Mouse (Mus musculus): ENCODE measurements at regions not wholly inside any gene's neighbourhood (a gene's known extent, or its start where the extent isn't known, plus 50 kb on each side); places are given as distances from the start of the nearest gene placed in this dataset.

GRCm38 (mm10) chr11:44142996-44143395 lies 242.0 kb upstream of the Adra1b start:
- ATAC-seq (ENCODE audit: extremely low read depth, insufficient number of reproducible peaks, low FRiP score, poor library complexity, severe bottlenecking), result no peak

GRCm38 (mm10) chr11:44144477-44144876 lies 243.5 kb upstream of the Adra1b start:
- ATAC-seq (ENCODE audit: extremely low read depth, insufficient number of reproducible peaks, low FRiP score, poor library complexity, severe bottlenecking), result no peak

- no peak for ATAC-seq (ENCODE audit: extremely low read depth, insufficient number of reproducible peaks, low FRiP score, poor library complexity, severe bottlenecking)
Measured at GRCm38 (mm10) chr11:44146419-44146818, 245.4 kb upstream of the Adra1b start.

GRCm38 (mm10) chr11:44153576-44153975 lies 246.3 kb upstream of the Il12b start:
- ATAC-seq (ENCODE audit: extremely low read depth, insufficient number of reproducible peaks, low FRiP score, poor library complexity, severe bottlenecking), result no peak

GRCm38 (mm10) chr11:44155591-44155990 lies 244.3 kb upstream of the Il12b start:
- ATAC-seq (ENCODE audit: extremely low read depth, insufficient number of reproducible peaks, low FRiP score, poor library complexity, severe bottlenecking), result no peak

- ATAC-seq (ENCODE audit: extremely low read depth, insufficient number of reproducible peaks, low FRiP score, poor library complexity, severe bottlenecking), result no peak
Measured at GRCm38 (mm10) chr11:44156081-44156480, 243.8 kb upstream of the Il12b start.

GRCm38 (mm10) chr11:44156490-44157345 lies 243.1 kb upstream of the Il12b start:
- no peak for ATAC-seq (ENCODE audit: extremely low read depth, insufficient number of reproducible peaks, low FRiP score, poor library complexity, severe bottlenecking)

GRCm38 (mm10) chr11:44158236-44158635 lies 241.6 kb upstream of the Il12b start:
- ATAC-seq (ENCODE audit: extremely low read depth, insufficient number of reproducible peaks, low FRiP score, poor library complexity, severe bottlenecking), result no peak

- ATAC-seq (ENCODE audit: extremely low read depth, insufficient number of reproducible peaks, low FRiP score, poor library complexity, severe bottlenecking), result no peak
Measured at GRCm38 (mm10) chr11:44161734-44162418, 238.0 kb upstream of the Il12b start.

- ATAC-seq (ENCODE audit: extremely low read depth, insufficient number of reproducible peaks, low FRiP score, poor library complexity, severe bottlenecking), result no peak
Measured at GRCm38 (mm10) chr11:44163049-44163448, 236.8 kb upstream of the Il12b start.

- no peak for ATAC-seq (ENCODE audit: extremely low read depth, insufficient number of reproducible peaks, low FRiP score, poor library complexity, severe bottlenecking)
Measured at GRCm38 (mm10) chr11:44163748-44164147, 236.1 kb upstream of the Il12b start.

- ATAC-seq (ENCODE audit: extremely low read depth, insufficient number of reproducible peaks, low FRiP score, poor library complexity, severe bottlenecking), result no peak
Measured at GRCm38 (mm10) chr11:44164186-44164585, 235.7 kb upstream of the Il12b start.

GRCm38 (mm10) chr11:44167724-44168500 lies 232.0 kb upstream of the Il12b start:
- no peak for ATAC-seq (ENCODE audit: extremely low read depth, insufficient number of reproducible peaks, low FRiP score, poor library complexity, severe bottlenecking)

- no peak for ATAC-seq (ENCODE audit: extremely low read depth, insufficient number of reproducible peaks, low FRiP score, poor library complexity, severe bottlenecking)
Measured at GRCm38 (mm10) chr11:44172478-44172877, 227.4 kb upstream of the Il12b start.

- ATAC-seq (ENCODE audit: extremely low read depth, insufficient number of reproducible peaks, low FRiP score, poor library complexity, severe bottlenecking), result no peak
Measured at GRCm38 (mm10) chr11:44173196-44173595, 226.7 kb upstream of the Il12b start.

- ATAC-seq (ENCODE audit: extremely low read depth, insufficient number of reproducible peaks, low FRiP score, poor library complexity, severe bottlenecking), result no peak
Measured at GRCm38 (mm10) chr11:44174548-44174947, 225.3 kb upstream of the Il12b start.

- ATAC-seq (ENCODE audit: extremely low read depth, insufficient number of reproducible peaks, low FRiP score, poor library complexity, severe bottlenecking), result no peak
Measured at GRCm38 (mm10) chr11:44179711-44180110, 220.2 kb upstream of the Il12b start.

GRCm38 (mm10) chr11:44183823-44184222 lies 216.0 kb upstream of the Il12b start:
- ATAC-seq (ENCODE audit: extremely low read depth, insufficient number of reproducible peaks, low FRiP score, poor library complexity, severe bottlenecking), result no peak

- no peak for ATAC-seq (ENCODE audit: extremely low read depth, insufficient number of reproducible peaks, low FRiP score, poor library complexity, severe bottlenecking)
Measured at GRCm38 (mm10) chr11:44185218-44185890, 214.5 kb upstream of the Il12b start.

Data from neutrophil, adult 5-6 weeks (primary cell).